Mouse (Mus musculus) erythroblast, embryonic 14.5 days (primary cell): ENCODE measurements around the gene B3gnt2.

Experiments used
- GATA1 ChIP-seq: IDR thresholded peaks from 2 replicates; pipeline ENCODE4 v1.6.1; 2012; ENCODE audit warnings: low read length, inconsistent platforms, mixed read lengths
- TAL1 ChIP-seq: IDR thresholded peaks from 3 replicates; pipeline ENCODE4 v1.6.1; 2012; ENCODE audit warnings: low read length, inconsistent platforms, mixed read lengths

DNA sequence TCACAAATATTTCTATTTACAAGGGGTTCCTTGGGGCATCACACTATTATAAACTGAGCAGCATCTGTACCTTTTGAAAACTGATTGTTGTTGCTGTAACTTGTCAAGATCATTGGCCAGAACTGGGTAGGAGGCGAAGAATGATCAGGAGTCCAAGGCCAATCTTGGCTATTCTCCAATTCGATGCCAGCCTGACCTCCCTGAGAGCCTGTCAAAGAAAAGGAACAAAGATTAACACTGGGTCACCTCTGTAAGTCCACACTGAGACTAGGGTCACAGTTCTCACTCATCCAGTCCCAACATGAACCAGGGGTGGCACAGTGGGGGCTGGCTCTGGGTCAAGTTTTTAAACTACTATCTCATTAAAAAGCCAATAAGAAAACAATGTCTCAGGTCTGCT is 85.9 kb downstream of the B3gnt2 start:
- no peak for TF ChIP-seq GATA1
- TF ChIP-seq TAL1 = no peak
